Mouse (Mus musculus) hindbrain, postnatal 0 days (tissue): ENCODE measurements around the gene Tbc1d22a. TPM values are rescaled to one million over a fixed set of nuclear protein-coding genes. Genes with fewer than 3 reads are reported as not detected.
"Not testable (repeated sequence)": the region's sequence is repeated elsewhere in the genome, so short reads cannot be mapped to it uniquely, and the experiment has no call there.

Experiments used
- ATAC-seq: fragments of 200-750 bp; cut with Nextera tagmentation; 2 replicates; pipeline ENCODE4 v1.8.0; 2017; ENCODE audit warnings: mild to moderate bottlenecking, moderate TSS enrichment, moderate library complexity
- DNase-seq: peaks from one replicate; pipeline ENCODE4 v3.0.0-alpha.2; 2015; ENCODE audit warnings: low spot score
- H3K27ac ChIP-seq: fragments of 300-500 bp; sonication (generic); 2 replicates; pipeline ENCODE4 v1.5.1; 2014; ENCODE audit warnings: mild to moderate bottlenecking
- H3K27me3 ChIP-seq: fragments of 300-500 bp; sonication (generic); 2 replicates; pipeline ENCODE4 v1.6.1; 2014; ENCODE audit warnings: low read length, mixed read lengths; ENCODE audit not compliant: insufficient read depth
- H3K36me3 ChIP-seq: fragments of 300-500 bp; sonication (generic); 2 replicates; pipeline ENCODE4 v1.6.1; 2014; ENCODE audit warnings: low read length, mixed read lengths; ENCODE audit not compliant: insufficient read depth
- H3K4me1 ChIP-seq: fragments of 300-500 bp; sonication (generic); 2 replicates; pipeline ENCODE4 v1.6.1; 2014; ENCODE audit warnings: antibody characterized with exemption, low read length, mixed read lengths; ENCODE audit not compliant: insufficient read depth
- H3K4me2 ChIP-seq: fragments of 300-500 bp; sonication (generic); 2 replicates; pipeline ENCODE4 v1.6.1; 2014; ENCODE audit warnings: low read depth, mild to moderate bottlenecking, low read length, moderate library complexity, mixed read lengths
- H3K4me3 ChIP-seq: fragments of 300-500 bp; sonication (generic); 2 replicates; pipeline ENCODE4 v1.5.1; 2014; ENCODE audit warnings: low read length
- H3K9ac ChIP-seq: fragments of 300-500 bp; sonication (generic); replicated peaks from 2 replicates; pipeline ENCODE4 v1.6.1; 2014; ENCODE audit warnings: mild to moderate bottlenecking, low read length, moderate library complexity, mixed read lengths
- H3K9me3 ChIP-seq: fragments of 300-500 bp; sonication (generic); 2 replicates; pipeline ENCODE4 v1.6.1; 2016; ENCODE audit warnings: low read length, mixed read lengths
- CTCF ChIP-seq: IDR thresholded peaks from 2 replicates; pipeline ENCODE4 v1.5.1; 2016; ENCODE audit warnings: antibody characterized with exemption, control low read depth, low read depth
- WGBS: fragments of 180-500 bp; shearing (Covaris S2); extraction: QIAGEN DNeasy Blood & Tissue Kit; methylation state at CpG from one replicate; pipeline ENCODE4 v1.1.7; 2014; 5-methylcytosine and 5-hydroxymethylcytosine counted together
- polyA plus RNA-seq: library from polyadenylated mRNA; unstranded; fragments of >200 nt; fragmentation: Nextera tagmentation; extraction: Ambion mirVana; gene quantifications from 2 replicates; pipeline ENCODE4 v1.2.1, GENCODE M21; 2015
- total RNA-seq: library from RNA; depleted of rRNA; stranded (reverse); fragments of >200 nt; gene quantifications from 2 replicates; pipeline ENCODE4 v1.2.3, GENCODE M21; 2014

The Tbc1d22a gene
- total and polyA plus RNA-seq, 2 experiments from 2014 or later, result 13.6 to 26.2 TPM

- TF ChIP-seq CTCF, result no peak
- Histone ChIP-seq H3K4me3 (no peak overlapping the region), H3K36me3 (no peaks in the 10 kb centered on the region), H3K4me1 (peaks cover 5% of the 10 kb centered on the region; the same call in 1 of the 2 replicates), H3K9me3 (no peaks in the 10 kb centered on the region), H3K9ac (no peak overlapping the region), H3K27me3 (no peaks in the 10 kb centered on the region), H3K4me2 (no peak overlapping the region), H3K27ac (no peak overlapping the region)
- no peak for DNase-seq
- WGBS, result 58% methylated on average over 6 of the region's 6 CpGs
- ATAC-seq, result no peak
Observed at GRCm38 (mm10) chr15:86202640-86203039, 11.6 kb upstream of the Tbc1d22a start.

- no peak overlapping the region for H3K27ac ChIP-seq
- no peak for TF ChIP-seq CTCF
- WGBS, result 82% methylated on average over 7 of the region's 7 CpGs
- no peak overlapping the region for H3K4me3 ChIP-seq
- ATAC-seq, result no peak
- H3K9ac ChIP-seq, result no peak overlapping the region
- H3K9me3 ChIP-seq, result no peaks in the 10 kb centered on the region
- H3K36me3 ChIP-seq, result no peaks in the 10 kb centered on the region
- peaks cover 5% of the 10 kb centered on the region; the same call in 1 of the 2 replicates for H3K4me1 ChIP-seq
- H3K4me2 ChIP-seq, result no peak overlapping the region
- DNase-seq, result no peak
- no peaks in the 10 kb centered on the region for H3K27me3 ChIP-seq
Observed at GRCm38 (mm10) chr15:86203292-86203793, 10.9 kb upstream of the Tbc1d22a start.

GRCm38 (mm10) chr15:86203942-86204561 is 10.2 kb upstream of the Tbc1d22a start:
- TF ChIP-seq CTCF, result no peak
- H3K9me3 ChIP-seq, result no peaks in the 10 kb centered on the region
- no peak overlapping the region for H3K4me3 ChIP-seq
- no peaks in the 10 kb centered on the region for H3K27me3 ChIP-seq
- no peaks in the 10 kb centered on the region for H3K36me3 ChIP-seq
- H3K27ac ChIP-seq, result no peak overlapping the region
- no peak overlapping the region for H3K4me2 ChIP-seq
- 42% methylated on average over 7 of the region's 7 CpGs for WGBS
- H3K4me1 ChIP-seq, result peaks cover 5% of the 10 kb centered on the region; the same call in 1 of the 2 replicates
- no peak overlapping the region for H3K9ac ChIP-seq
- ATAC-seq (no peak), DNase-seq (no peak)

GRCm38 (mm10) chr15:86205300-86205699 is 9.0 kb upstream of the Tbc1d22a start:
- no peak; the same call in 1 of the 2 replicates for ATAC-seq
- DNase-seq, result no peak

GRCm38 (mm10) chr15:86206385-86206784 is 7.9 kb upstream of the Tbc1d22a start:
- H3K27me3 ChIP-seq, result no peaks in the 10 kb centered on the region
- H3K4me2 ChIP-seq, result no peak overlapping the region
- no peak overlapping the region for H3K4me3 ChIP-seq
- no peak for DNase-seq
- peaks cover 5% of the 10 kb centered on the region; the same call in 1 of the 2 replicates for H3K4me1 ChIP-seq
- ATAC-seq, result no peak
- no peak overlapping the region for H3K27ac ChIP-seq
- 50% methylated on average over 4 of the region's 4 CpGs for WGBS
- H3K9ac ChIP-seq, result no peak overlapping the region
- peak; percentile 33 for TF ChIP-seq CTCF
- no peaks in the 10 kb centered on the region for H3K9me3 ChIP-seq
- H3K36me3 ChIP-seq, result no peaks in the 10 kb centered on the region

More at GRCm38 (mm10) chr15:86205300-86205699, 9.0 kb upstream of the Tbc1d22a start:
- Histone ChIP-seq H3K4me2 (no peak overlapping the region), H3K27ac (no peak overlapping the region), H3K9ac (no peak overlapping the region), H3K4me1 (peaks cover 5% of the 10 kb centered on the region; the same call in 1 of the 2 replicates), H3K36me3 (no peaks in the 10 kb centered on the region), H3K27me3 (no peaks in the 10 kb centered on the region), H3K9me3 (no peaks in the 10 kb centered on the region), H3K4me3 (no peak overlapping the region)
- TF ChIP-seq CTCF, result peak; percentile 70
- 48% methylated on average over 2 of the region's 2 CpGs for WGBS

GRCm38 (mm10) chr15:86212193-86212592 is 2.1 kb upstream of the Tbc1d22a start:
- H3K4me3 ChIP-seq, ATAC-seq, DNase-seq, H3K27ac ChIP-seq, H3K36me3 ChIP-seq, H3K27me3 ChIP-seq, H3K9ac ChIP-seq, H3K9me3 ChIP-seq, H3K4me2 ChIP-seq: not testable (repeated sequence)
- WGBS, result 88% methylated on average over 5 of the region's 5 CpGs
- H3K4me1 ChIP-seq, result peaks cover 15% of the 10 kb centered on the region
